Mouse (Mus musculus): ENCODE data around the gene Gipc1. TPM values are rescaled to one million over a fixed set of nuclear protein-coding genes. Genes with fewer than 3 reads are reported as not detected.

Gipc1 gene
- polyA plus RNA-seq, 1 experiment from 2014 or later = 80.4 TPM

DNA sequence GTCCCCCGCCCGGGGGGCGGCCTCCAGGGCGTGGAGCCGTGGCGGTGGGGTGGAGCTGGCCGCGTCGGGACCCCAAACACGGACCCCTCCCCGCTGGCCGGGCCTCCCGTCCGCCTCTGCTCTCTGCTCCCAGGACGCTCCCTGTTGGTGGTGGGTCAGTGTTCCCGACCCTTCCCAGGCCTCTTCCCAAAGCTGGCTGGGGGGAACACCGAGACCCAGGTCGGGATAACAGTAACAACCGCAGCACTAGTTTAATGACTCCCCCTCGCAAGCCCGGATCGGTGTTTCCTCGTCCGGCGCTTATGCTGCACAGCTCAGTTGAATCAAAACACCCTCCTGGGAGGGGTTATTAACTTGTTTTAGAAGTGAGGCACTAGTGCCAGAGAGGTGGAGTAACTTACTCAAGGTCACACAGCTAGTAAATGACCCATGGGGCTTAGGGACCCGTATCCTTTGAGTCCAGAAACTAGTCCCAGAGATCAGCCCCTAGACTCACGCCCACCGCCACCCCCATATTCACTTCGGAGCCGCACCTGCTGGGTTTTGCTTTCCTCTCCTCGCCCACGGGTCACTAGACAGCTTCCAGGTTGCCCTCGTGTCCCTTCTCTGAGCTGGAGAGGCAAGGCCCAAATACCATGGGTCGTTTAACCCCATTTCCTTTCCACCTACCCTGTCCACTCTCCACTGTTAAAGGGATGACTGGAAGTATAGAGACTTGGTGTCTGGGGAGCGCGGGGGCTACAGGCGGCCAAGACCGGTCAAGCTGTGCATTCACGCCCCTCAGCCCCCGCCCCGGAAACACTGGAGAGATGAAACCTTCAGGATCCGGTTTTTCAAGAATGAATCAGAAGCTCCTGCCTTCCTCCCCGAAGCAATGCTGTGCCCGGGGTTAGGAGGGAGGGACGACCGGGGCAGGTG, 526 bp downstream of the Gipc1 start:
- peaks cover 9% of the 10 kb centered on the region; the same call in 1 of the 2 replicates for H3K36me3 ChIP-seq
- H3K27me3 ChIP-seq (replicated peaks) = no peaks in the 10 kb centered on the region
- ATAC-seq = peak; percentile 40
- H3K27ac ChIP-seq = peak overlapping the region; percentile 87
- WGBS (ENCODE audit: insufficient replicate concordance) = under 1% methylated on average over 46 of the region's 46 CpGs
- H3K4me1 ChIP-seq = peaks cover 55% of the 10 kb centered on the region
- H3K9me3 ChIP-seq (replicated peaks) = peaks cover 9% of the 10 kb centered on the region; the same call in 1 of the 2 replicates
- H3K9ac ChIP-seq = peak overlapping the region; percentile 88
- peak overlapping the region; percentile 97 for H3K4me2 ChIP-seq
- H3K4me3 ChIP-seq = peak overlapping the region; percentile 92

DNA sequence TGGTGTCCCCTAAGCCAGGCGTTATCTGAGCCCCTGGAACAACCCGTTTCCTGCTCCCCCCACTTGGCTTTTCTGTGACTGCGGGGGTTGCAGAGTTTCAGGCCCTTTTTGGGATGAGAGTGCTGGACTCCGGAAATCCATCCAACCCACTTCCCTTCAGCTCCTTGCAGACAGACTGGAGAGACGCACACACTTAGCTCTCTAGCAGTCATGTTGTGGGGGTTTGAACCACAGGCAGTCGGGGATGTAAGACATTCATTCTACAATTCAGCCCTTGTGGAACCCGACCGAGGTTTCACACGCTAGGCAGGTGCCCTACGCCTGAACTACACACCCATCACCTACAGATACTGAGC, 1.2 kb downstream of the Gipc1 start:
- Histone ChIP-seq H3K27me3 (replicated peaks) (no peaks in the 10 kb centered on the region), H3K4me3 (peak overlapping the region; percentile 92), H3K4me1 (peaks cover 55% of the 10 kb centered on the region), H3K36me3 (peaks cover 9% of the 10 kb centered on the region; the same call in 1 of the 2 replicates), H3K27ac (peak overlapping the region; percentile 87), H3K9me3 (replicated peaks) (peaks cover 5% of the 10 kb centered on the region; the same call in 1 of the 2 replicates), H3K9ac (peak overlapping the region; percentile 88), H3K4me2 (peak overlapping the region; percentile 97)
- ATAC-seq = no peak
- 23% methylated on average over 10 of the region's 10 CpGs for WGBS (ENCODE audit: insufficient replicate concordance)

DNA sequence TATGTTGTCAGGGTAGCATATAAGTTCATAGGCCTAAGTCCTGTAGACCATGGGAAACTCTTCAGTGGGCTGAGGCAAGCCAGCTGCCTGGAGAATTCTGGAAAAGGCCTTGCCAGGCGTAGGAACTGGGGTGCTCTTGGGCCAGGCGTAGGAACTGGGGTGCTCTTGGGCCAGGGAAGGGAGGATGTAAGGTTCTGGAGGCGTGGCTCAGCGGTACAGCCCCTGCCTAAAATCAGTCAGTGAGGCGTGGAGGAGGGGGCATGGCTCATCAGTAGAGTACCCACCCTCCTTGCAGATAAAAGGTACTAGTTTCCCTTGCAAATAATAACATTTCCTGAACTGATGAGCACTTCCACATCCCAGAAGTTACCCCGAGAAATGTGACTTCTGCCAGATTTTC, 2.2 kb downstream of the Gipc1 start:
- no peaks in the 10 kb centered on the region for H3K27me3 ChIP-seq (replicated peaks)
- no peak overlapping the region for H3K4me2 ChIP-seq
- H3K4me3 ChIP-seq = no peak overlapping the region
- ATAC-seq = no peak
- peaks cover 5% of the 10 kb centered on the region; the same call in 1 of the 2 replicates for H3K9me3 ChIP-seq (replicated peaks)
- no peak overlapping the region for H3K9ac ChIP-seq
- peaks cover 56% of the 10 kb centered on the region for H3K4me1 ChIP-seq
- H3K36me3 ChIP-seq = peaks cover 9% of the 10 kb centered on the region; the same call in 1 of the 2 replicates
- 83% methylated on average over 6 of the region's 6 CpGs for WGBS (ENCODE audit: insufficient replicate concordance)
- H3K27ac ChIP-seq = no peak overlapping the region; the same call in 1 of the 2 replicates

GRCm38 (mm10) chr8:83656043-83656442, 3.6 kb downstream of the Gipc1 start:
- Histone ChIP-seq H3K9me3 (replicated peaks) (peaks cover 4% of the 10 kb centered on the region; the same call in 1 of the 2 replicates), H3K4me3 (no peak overlapping the region), H3K4me2 (peak overlapping the region; percentile 16; the same call in 1 of the 2 replicates), H3K27me3 (replicated peaks) (no peaks in the 10 kb centered on the region), H3K27ac (peak overlapping the region; percentile 66; the same call in 1 of the 2 replicates), H3K9ac (no peak overlapping the region), H3K36me3 (peaks cover 9% of the 10 kb centered on the region; the same call in 1 of the 2 replicates), H3K4me1 (peaks cover 69% of the 10 kb centered on the region)
- WGBS (ENCODE audit: insufficient replicate concordance) = 79% methylated on average over 9 of the region's 9 CpGs
- ATAC-seq = no peak

DNA sequence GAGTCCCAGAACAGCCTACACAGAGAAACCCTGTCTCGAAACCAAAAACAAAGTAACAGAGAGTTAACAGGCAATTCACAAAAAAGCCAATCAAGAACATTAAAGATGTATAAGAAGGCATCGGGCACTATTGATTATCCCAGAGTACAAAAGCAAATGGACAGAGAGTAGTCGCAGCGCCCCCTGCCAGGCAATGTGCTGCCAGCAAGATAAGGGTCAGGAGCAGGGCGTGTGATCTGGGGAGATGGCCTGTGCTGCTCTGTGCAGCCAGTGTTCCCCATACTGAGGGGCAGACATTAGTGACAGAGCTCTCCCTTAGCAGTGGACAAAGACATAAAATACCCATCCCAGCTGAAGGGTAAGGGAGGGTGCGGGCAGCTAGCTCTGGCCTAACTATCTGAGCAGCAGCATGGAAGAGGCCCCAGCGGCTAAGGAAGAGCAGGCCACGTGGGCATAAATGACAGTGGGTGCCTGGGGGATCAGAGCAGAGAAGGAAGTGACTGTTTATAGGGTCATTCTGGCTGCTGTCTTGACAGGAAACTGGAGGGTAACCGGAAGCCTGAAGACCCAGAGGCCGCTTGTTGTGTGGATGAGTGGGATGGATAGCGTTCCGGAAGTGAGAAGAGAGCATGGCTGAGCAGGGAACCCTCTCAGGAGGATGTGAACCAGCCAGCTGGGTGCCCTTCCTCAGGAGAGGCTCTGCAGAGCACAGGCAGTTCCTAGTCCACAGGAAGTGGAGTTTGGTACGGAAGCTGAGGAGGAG, 4.2 kb downstream of the Gipc1 start:
- H3K4me2 ChIP-seq = peak overlapping the region; percentile 16
- H3K4me1 ChIP-seq = peaks cover 73% of the 10 kb centered on the region
- ATAC-seq = peak; percentile 33
- H3K36me3 ChIP-seq = peaks cover 9% of the 10 kb centered on the region; the same call in 1 of the 2 replicates
- peak overlapping the region; percentile 14; the same call in 1 of the 2 replicates for H3K9ac ChIP-seq
- 43% methylated on average over 13 of the region's 13 CpGs for WGBS (ENCODE audit: insufficient replicate concordance)
- no peaks in the 10 kb centered on the region for H3K9me3 ChIP-seq (replicated peaks)
- H3K27me3 ChIP-seq (replicated peaks) = no peaks in the 10 kb centered on the region
- H3K27ac ChIP-seq = peak overlapping the region; percentile 66
- no peak overlapping the region for H3K4me3 ChIP-seq

- no peak for ATAC-seq
- Histone ChIP-seq H3K9ac (no peak overlapping the region), H3K27ac (no peak overlapping the region), H3K36me3 (peaks cover 9% of the 10 kb centered on the region; the same call in 1 of the 2 replicates), H3K9me3 (replicated peaks) (no peaks in the 10 kb centered on the region), H3K27me3 (replicated peaks) (no peaks in the 10 kb centered on the region), H3K4me2 (peak overlapping the region; percentile 45), H3K4me1 (peaks cover 57% of the 10 kb centered on the region), H3K4me3 (no peak overlapping the region)
- WGBS (ENCODE audit: insufficient replicate concordance) = 38% methylated on average over 8 of the region's 8 CpGs
Observed at GRCm38 (mm10) chr8:83660545-83660944, 8.1 kb downstream of the Gipc1 start.

DNA sequence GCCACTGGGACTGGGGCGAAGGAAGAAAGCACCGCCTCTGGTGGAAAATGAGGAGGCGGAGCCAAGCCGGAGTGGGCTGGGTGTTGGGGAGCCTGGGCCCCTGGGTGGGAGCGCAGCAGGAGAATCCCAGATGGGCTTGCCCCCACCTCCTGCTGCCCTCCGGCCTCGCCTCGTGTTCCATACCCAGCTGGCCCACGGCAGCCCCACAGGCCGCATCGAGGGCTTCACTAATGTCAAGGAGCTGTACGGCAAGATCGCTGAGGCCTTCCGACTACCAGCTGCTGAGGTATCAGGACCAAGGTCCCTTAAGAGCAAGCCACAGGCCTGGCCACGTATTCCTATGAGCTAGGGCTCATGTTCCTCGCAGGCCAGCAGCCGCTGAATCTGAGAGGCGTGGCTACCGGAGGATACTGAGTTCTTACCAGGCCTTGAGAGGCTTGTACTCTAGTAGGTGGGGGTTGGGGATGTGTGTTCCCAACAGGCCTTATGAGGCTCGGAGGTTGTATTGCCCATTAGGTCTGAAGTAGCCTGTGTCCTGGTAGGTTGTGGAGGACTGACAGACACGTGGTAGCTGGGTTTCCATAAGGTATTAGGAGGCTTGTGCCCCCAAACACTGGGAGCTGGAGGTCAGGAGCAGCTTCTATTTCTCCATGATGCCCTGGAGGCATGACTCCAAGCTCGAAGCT, 8.7 kb downstream of the Gipc1 start:
- Histone ChIP-seq H3K4me2 (peak overlapping the region; percentile 45), H3K27ac (no peak overlapping the region; the same call in 1 of the 2 replicates)

GRCm38 (mm10) chr8:83662421-83662826, 9.9 kb downstream of the Gipc1 start:
- WGBS (ENCODE audit: insufficient replicate concordance) = 3% methylated on average over 4 of the region's 4 CpGs
- H3K27ac ChIP-seq = no peak overlapping the region

More for the DNA sequence above, 8.7 kb downstream of the Gipc1 start:
- H3K4me1 ChIP-seq = peaks cover 52% of the 10 kb centered on the region
- peak overlapping the region; percentile 4; the same call in 1 of the 2 replicates for H3K9ac ChIP-seq
- no peaks in the 10 kb centered on the region for H3K27me3 ChIP-seq (replicated peaks)
- peaks cover 9% of the 10 kb centered on the region; the same call in 1 of the 2 replicates for H3K36me3 ChIP-seq
- WGBS (ENCODE audit: insufficient replicate concordance) = 38% methylated on average over 22 of the region's 22 CpGs
- no peaks in the 10 kb centered on the region for H3K9me3 ChIP-seq (replicated peaks)
- no peak overlapping the region for H3K4me3 ChIP-seq
- ATAC-seq = no peak

GRCm38 (mm10) chr8:83664096-83664495, 11.6 kb downstream of the Gipc1 start:
- Histone ChIP-seq H3K9me3 (replicated peaks) (no peaks in the 10 kb centered on the region), H3K27ac (no peak overlapping the region), H3K36me3 (peaks cover 9% of the 10 kb centered on the region; the same call in 1 of the 2 replicates), H3K4me3 (no peak overlapping the region), H3K9ac (no peak overlapping the region), H3K27me3 (replicated peaks) (peaks cover 21% of the 10 kb centered on the region), H3K4me2 (no peak overlapping the region), H3K4me1 (peaks cover 62% of the 10 kb centered on the region)
- no peak for ATAC-seq
- 85% methylated on average over 13 of the region's 13 CpGs for WGBS (ENCODE audit: insufficient replicate concordance)

More at GRCm38 (mm10) chr8:83662421-83662826, 9.9 kb downstream of the Gipc1 start:
- Histone ChIP-seq H3K4me2 (no peak overlapping the region), H3K36me3 (peaks cover 5% of the 10 kb centered on the region; the same call in 1 of the 2 replicates), H3K4me3 (no peak overlapping the region), H3K4me1 (peaks cover 49% of the 10 kb centered on the region), H3K27me3 (replicated peaks) (peaks cover 8% of the 10 kb centered on the region), H3K9me3 (replicated peaks) (no peaks in the 10 kb centered on the region), H3K9ac (no peak overlapping the region)
- peak; percentile 55 for ATAC-seq

GRCm38 (mm10) chr8:83664931-83665625, 12.6 kb downstream of the Gipc1 start:
- 56% methylated on average over 2 of the region's 2 CpGs for WGBS (ENCODE audit: insufficient replicate concordance)
- Histone ChIP-seq H3K36me3 (peaks cover 18% of the 10 kb centered on the region), H3K4me2 (no peak overlapping the region), H3K9ac (no peak overlapping the region), H3K9me3 (replicated peaks) (no peaks in the 10 kb centered on the region), H3K4me3 (no peak overlapping the region), H3K27ac (no peak overlapping the region), H3K4me1 (peaks cover 60% of the 10 kb centered on the region), H3K27me3 (replicated peaks) (peaks cover 26% of the 10 kb centered on the region)
- no peak for ATAC-seq
